Mouse (Mus musculus) megakaryocyte, embryonic 14.5 days (primary cell): Measurements from ENCODE around the gene Mef2c.

Source experiments
- FLI1 ChIP-seq: IDR thresholded peaks from 2 replicates; pipeline ENCODE4 v1.6.1; 2012; ENCODE audit warnings: low read length, inconsistent platforms, mixed read lengths
- GATA1 ChIP-seq: IDR thresholded peaks from 3 replicates; pipeline ENCODE4 v1.6.1; 2012; ENCODE audit warnings: mixed read lengths, low read length, inconsistent platforms, borderline replicate concordance

DNA sequence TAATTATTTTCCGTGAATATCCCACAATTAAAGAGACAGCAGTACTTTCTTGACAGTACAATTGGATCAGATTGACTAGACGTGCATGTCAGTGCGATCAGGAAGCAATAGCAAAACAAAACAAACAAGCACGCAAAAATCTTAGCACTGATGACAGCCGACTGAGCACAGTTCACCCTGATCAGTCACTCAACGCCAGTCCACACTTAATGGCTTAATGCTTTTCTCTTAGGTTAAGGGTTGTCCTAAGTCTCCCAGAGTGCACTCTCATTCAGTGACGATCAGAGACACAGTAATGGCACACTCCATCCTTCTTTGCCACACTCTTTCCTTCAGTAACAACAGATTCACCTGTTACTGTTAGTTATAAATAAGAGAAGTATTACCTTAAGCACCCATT lies 157.3 kb downstream of the Mef2c start:
- TF ChIP-seq GATA1 (no peak), FLI1 (no peak)
